In genomic region chr15:10598259-10599225, GRCm38 (mm10) we compare ENCODE assay signal across 12 mouse cellular contexts. TPM values are rescaled to one million over a fixed set of nuclear protein-coding genes. Genes with fewer than 3 reads are reported as not detected.
DNase-seq lines count a peak whose midpoint lies in the region; ATAC-seq and TF ChIP-seq lines count a peak whose summit lies in the region.
"Had no signal": no experiment of that assay in that cellular context is flagged by ENCODE, and none has a peak within 500 bp of the region (broad histone marks: within the 10 kb centered on the region; RNA-seq: fewer than 3 reads in every experiment).

No protein-coding gene starts in this region.

- in situ Hi-C loops in ES-E14 (cut with MboI; ENCODE audit: low sequenced_read_pairs in 2 of 2, unreplicated experiment in 2 of 2) = no loop called here

- no peak overlapping the region for H3K4me3 ChIP-seq in ES-E14 (ENCODE audit: insufficient read depth in 1 of 2, low read depth in 1 of 2, low read length in 2 of 2, poor library complexity in 1 of 2, severe bottlenecking in 1 of 2)
- H3K4me3 ChIP-seq in lung, embryonic 14.5 days (ENCODE audit: low read depth, low read length) = no peak overlapping the region
- no peak overlapping the region for H3K4me3 ChIP-seq in midbrain, postnatal 0 days (ENCODE audit: low read depth, low read length)

- peak overlapping the region; percentile 34; the same call in 1 of the 2 replicates for H3K4me2 ChIP-seq in lung, embryonic 14.5 days
- H3K4me2 ChIP-seq in midbrain, postnatal 0 days (ENCODE audit: low read depth, low read length, poor library complexity, severe bottlenecking) = no peak overlapping the region

- H3K4me1 ChIP-seq in ES-E14 (ENCODE audit: control insufficient read depth in 2 of 2, insufficient read depth in 2 of 2, low read length in 2 of 2, poor library complexity in 1 of 2) = peaks cover 12 to 26% of the 10 kb centered on the region in 2 experiments; a peak in 3 of 4 replicates
- peaks cover 15% of the 10 kb centered on the region; the same call in 1 of the 2 replicates for H3K4me1 ChIP-seq in lung, embryonic 14.5 days (ENCODE audit: insufficient read depth)
- H3K4me1 ChIP-seq in midbrain, postnatal 0 days (ENCODE audit: insufficient read depth, low read length) = 0 out of 2 replicates have a peak, but pooled peaks cover 5% of the 10 kb centered on the region

- no peak for DNase-seq in ES-E14 (ENCODE audit: low read depth, low spot score)
- DNase-seq in embryo, embryonic 10.5 days (ENCODE audit: low spot score) = peak; percentile 59
- DNase-seq in heart, postnatal 14 days = peak; percentile 16 to 24
- DNase-seq in lung, embryonic 14.5 days = peak; percentile 89
- no peak for DNase-seq in left cerebral cortex, postnatal 14 days (ENCODE audit: low spot score in 2 of 2)
- DNase-seq in midbrain, postnatal 0 days (ENCODE audit: low spot score) = no peak
- no peak for DNase-seq in B cell, adult 2 months
- DNase-seq: cerebellum, adult 9-11 months had no signal

- TF ChIP-seq CTCF in lung, embryonic 14.5 days (IDR thresholded peaks at IDR 0.05; ENCODE audit: low read depth) = no peak
- TF ChIP-seq CTCF in midbrain, postnatal 0 days (IDR thresholded peaks at IDR 0.05) = no peak

- H3K36me3 ChIP-seq in ES-E14 (ENCODE audit: control insufficient read depth, insufficient read depth, low read length, poor library complexity, severe bottlenecking) = peaks cover 2% of the 10 kb centered on the region; the same call in 1 of the 2 replicates
- 0 out of 2 replicates have a peak, but pooled peaks cover 4% of the 10 kb centered on the region for H3K36me3 ChIP-seq in lung, embryonic 14.5 days (ENCODE audit: insufficient read depth)
- H3K36me3 ChIP-seq in midbrain, postnatal 0 days (ENCODE audit: insufficient read depth, low read length) = no peaks in the 10 kb centered on the region

- H3K9me3 ChIP-seq in ES-E14 (ENCODE audit: control insufficient read depth, insufficient read depth, low read depth, low read length) = no peaks in the 10 kb centered on the region
- no peaks in the 10 kb centered on the region for H3K9me3 ChIP-seq in lung, embryonic 14.5 days (ENCODE audit: low read depth, low read length)
- no peaks in the 10 kb centered on the region for H3K9me3 ChIP-seq in midbrain, postnatal 0 days (ENCODE audit: low read length)

- H3K27ac ChIP-seq in ES-E14 (ENCODE audit: insufficient read depth, low read depth, low read length, poor library complexity, severe bottlenecking) = no peak overlapping the region
- H3K27ac ChIP-seq in lung, embryonic 14.5 days (ENCODE audit: low read depth) = peak overlapping the region; percentile 62; the same call in 1 of the 2 replicates
- H3K27ac ChIP-seq in midbrain, postnatal 0 days (ENCODE audit: low read depth, low read length) = no peak overlapping the region

- no peak overlapping the region for H3K9ac ChIP-seq in ES-E14 (ENCODE audit: insufficient read depth, low read depth, low read length, poor library complexity, severe bottlenecking)
- H3K9ac ChIP-seq in lung, embryonic 14.5 days = no peak overlapping the region
- no peak overlapping the region for H3K9ac ChIP-seq in midbrain, postnatal 0 days (replicated peaks; ENCODE audit: low read length, poor library complexity, severe bottlenecking)

- no peaks in the 10 kb centered on the region for H3K27me3 ChIP-seq in lung, embryonic 14.5 days (ENCODE audit: insufficient read depth, low read length)
- H3K27me3 ChIP-seq in midbrain, postnatal 0 days (ENCODE audit: insufficient read depth, low read length) = no peaks in the 10 kb centered on the region

- WGBS in lung, embryonic 14.5 days = 27% methylated on average over 16 of the region's 16 CpGs
- 69% methylated on average over 16 of the region's 16 CpGs for WGBS in midbrain, postnatal 0 days

- intact Hi-C loops in heart, postnatal 14 days (cut with DNase I) = loop anchor here (5.0 kb wide), 1 partner anchor 114 kb away; the partner anchor contains the start of gene Rai14
- intact Hi-C loops in left cerebral cortex, postnatal 14 days (cut with DNase I) = no loop called here

- peak; percentile 90 for ATAC-seq in lung, embryonic 14.5 days (ENCODE audit: insufficient read depth)
- ATAC-seq in midbrain, postnatal 0 days (ENCODE audit: low FRiP score) = no peak

TF ChIP-seq in ES-E14, 5 proteins besides CTCF, POLR2A, EP300 and RAD21:
- TF ChIP-seq ZC3H11A (IDR thresholded peaks at IDR 0.05; ENCODE audit: borderline replicate concordance, low read depth, low read length) (no peak), ZNF384 (IDR thresholded peaks at IDR 0.05; ENCODE audit: low read depth, low read length) (peak; percentile 42; the same call in 1 of the 2 replicates)

RNA-seq across cellular contexts. Expression of gene Ttc23l, which starts 40.1 kb away (rescaled TPM):
- not detected in 2 replicates for total RNA-seq in ES-E14 (2012; rRNA removed)
- total RNA-seq in heart, postnatal 14 days (2021) = not detected
- polyA plus RNA-seq in lung, embryonic 14.5 days (2014; fragmentation: Nextera tagmentation; extraction: Ambion mirVana) = not detected in 2 replicates
- total RNA-seq in left cerebral cortex, postnatal 14 days (2021) = not detected
- not detected in 2 replicates for total RNA-seq in midbrain, postnatal 0 days (2014; rRNA removed)
- not detected in 2 replicates for polyA plus RNA-seq in midbrain, postnatal 0 days (2015; fragmentation: Nextera tagmentation; extraction: Ambion mirVana)
- total RNA-seq: heart, adult 18-20 months; layer of hippocampus, postnatal 14 days had no signal
- polyA plus RNA-seq: midbrain, embryonic 14.5 days; small intestine, adult 2 months had no signal

Comparison
In these comparisons a context has a peak if more than half of its experiments do, and no peak if none do; other contexts are left out.
1. DNase-seq: peak in embryo, embryonic 10.5 days (single experiment), heart, postnatal 14 days (2 of 2) and lung, embryonic 14.5 days (single experiment); none in ES-E14 (single experiment), left cerebral cortex, postnatal 14 days (0 of 2), midbrain, postnatal 0 days (single experiment) and B cell, adult 2 months (0 of 2).